Mouse (Mus musculus) heart, adult 2 months (tissue): ENCODE measurements around the gene Slc25a25.

ENCODE experiments used
- CTCF ChIP-seq: fragments of 200-600 bp; IDR thresholded peaks from 2 replicates; pipeline ENCODE4 v1.8.1; 2022; ENCODE audit warnings: antibody characterized with exemption, mild to moderate bottlenecking, moderate library complexity
- EP300 ChIP-seq: fragments of 200-500 bp; IDR thresholded peaks from 2 replicates; pipeline ENCODE4 v1.6.1; 2011; ENCODE audit warnings: low read depth, low read length, control low read depth; ENCODE audit not compliant: insufficient read depth
- POLR2A ChIP-seq: fragments of 200-500 bp; IDR thresholded peaks from 2 replicates; pipeline ENCODE4 v1.6.1; 2011; ENCODE audit warnings: mild to moderate bottlenecking, low read depth, low read length, control low read depth; ENCODE audit not compliant: insufficient read depth

DNA sequence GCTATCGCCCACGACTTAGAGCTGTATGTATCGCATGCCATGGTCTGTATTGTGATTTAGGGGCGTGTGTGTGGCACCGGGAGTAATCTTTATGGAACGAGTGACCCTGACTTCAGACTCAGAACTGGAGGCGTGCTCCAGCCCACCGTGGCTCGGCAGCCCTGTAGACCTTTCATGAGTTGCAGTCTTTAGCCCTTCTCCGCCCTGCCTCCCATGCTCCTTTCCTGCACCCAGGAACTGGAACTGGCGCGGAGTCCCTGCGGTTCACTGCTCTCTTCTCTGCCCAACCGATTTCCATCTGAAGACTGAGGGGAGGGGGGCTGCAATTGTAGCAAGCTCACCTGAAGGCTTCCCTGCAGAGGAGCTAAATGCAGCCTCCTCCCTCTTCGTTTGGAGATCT is 54.5 kb downstream of the Slc25a25 start:
- TF ChIP-seq POLR2A (no peak), CTCF (no peak), EP300 (no peak)
